Comparison of ENCODE assay signal across 20 mouse cellular contexts in genomic region chr16:82711161-82711560, GRCm38 (mm10).
DNase-seq lines count a peak whose midpoint lies in the region; ATAC-seq lines count a peak whose summit lies in the region.
"Had no signal": no experiment of that assay in that cellular context is flagged by ENCODE, and none has a peak within 500 bp of the region (broad histone marks: within the 10 kb centered on the region; RNA-seq: fewer than 3 reads in every experiment).

No protein-coding gene starts in this region.

- H3K4me2 ChIP-seq in embryonic facial prominence, embryonic 14.5 days (ENCODE audit: low read depth, low read length) = no peak overlapping the region
- H3K4me2 ChIP-seq: embryonic facial prominence, embryonic 15.5 days; hindbrain, embryonic 14.5 days; liver, embryonic 11.5 days had no signal

- no peaks in the 10 kb centered on the region for H3K36me3 ChIP-seq in embryonic facial prominence, embryonic 14.5 days (ENCODE audit: control insufficient read depth, insufficient read depth, low read length)
- H3K36me3 ChIP-seq in embryonic facial prominence, embryonic 10.5 days (replicated peaks) = no peaks in the 10 kb centered on the region
- H3K36me3 ChIP-seq: embryonic facial prominence, embryonic 15.5 days; heart, embryonic 10.5 days had no signal

- ATAC-seq in embryonic facial prominence, embryonic 14.5 days (ENCODE audit: low read depth) = no peak
- ATAC-seq: CD4-positive, CD25-positive, alpha-beta regulatory T cell, adult 4 months; intestine, embryonic 16.5 days; midbrain, embryonic 16.5 days; Patski had no signal

- peak; percentile 11 for DNase-seq in embryonic facial prominence, embryonic 14.5 days (ENCODE audit: low spot score)
- no peak for DNase-seq in embryonic facial prominence, embryonic 10.5 days (ENCODE audit: low spot score)
- DNase-seq in right cerebral cortex, adult 18-20 months = peak; percentile 1
- no peak for DNase-seq in right cerebral cortex, postnatal 36 days (ENCODE audit: low spot score in 2 of 2)
- DNase-seq in cerebellum, postnatal 10 days = peak; percentile 39 to 51
- DNase-seq in heart, postnatal 4 days = no peak
- DNase-seq in ovary, postnatal 10 days (ENCODE audit: low spot score) = no peak
- DNase-seq: adrenal gland, postnatal 14 days; gastrocnemius, adult 2 months; kidney, postnatal 36 days; lung, adult 18-20 months; thymus, postnatal 25 days had no signal

- H3K9me3 ChIP-seq in embryonic facial prominence, embryonic 14.5 days (ENCODE audit: control insufficient read depth, low read length) = no peaks in the 10 kb centered on the region
- H3K9me3 ChIP-seq in embryonic facial prominence, embryonic 10.5 days = no peaks in the 10 kb centered on the region
- H3K9me3 ChIP-seq: embryonic facial prominence, embryonic 15.5 days; heart, embryonic 10.5 days had no signal

- H3K4me3 ChIP-seq in embryonic facial prominence, embryonic 14.5 days (ENCODE audit: low read depth, low read length) = no peak overlapping the region
- H3K4me3 ChIP-seq in embryonic facial prominence, embryonic 10.5 days = no peak overlapping the region
- H3K4me3 ChIP-seq: embryonic facial prominence, embryonic 15.5 days; gastrocnemius, adult 2 months; heart, embryonic 10.5 days had no signal

- no peak overlapping the region for H3K27ac ChIP-seq in embryonic facial prominence, embryonic 14.5 days (replicated peaks; ENCODE audit: low read depth, low read length)
- H3K27ac ChIP-seq in embryonic facial prominence, embryonic 10.5 days (replicated peaks) = no peak overlapping the region
- H3K27ac ChIP-seq: embryonic facial prominence, embryonic 15.5 days; gastrocnemius, adult 2 months; heart, embryonic 10.5 days; hindbrain, embryonic 14.5 days had no signal

- no peak overlapping the region for H3K9ac ChIP-seq in embryonic facial prominence, embryonic 14.5 days (ENCODE audit: low read depth, low read length)
- H3K9ac ChIP-seq: embryonic facial prominence, embryonic 15.5 days; hindbrain, embryonic 14.5 days had no signal

- H3K4me1 ChIP-seq in embryonic facial prominence, embryonic 14.5 days (ENCODE audit: control insufficient read depth, insufficient read depth, low read length) = no peaks in the 10 kb centered on the region
- H3K4me1 ChIP-seq in embryonic facial prominence, embryonic 10.5 days = no peaks in the 10 kb centered on the region
- H3K4me1 ChIP-seq: embryonic facial prominence, embryonic 15.5 days; heart, embryonic 10.5 days had no signal

- H3K27me3 ChIP-seq in embryonic facial prominence, embryonic 14.5 days (replicated peaks; ENCODE audit: control insufficient read depth, insufficient read depth, low read length) = no peaks in the 10 kb centered on the region
- no peaks in the 10 kb centered on the region for H3K27me3 ChIP-seq in embryonic facial prominence, embryonic 10.5 days (replicated peaks; ENCODE audit: low read depth, poor library complexity, severe bottlenecking)
- H3K27me3 ChIP-seq: embryonic facial prominence, embryonic 15.5 days; Patski had no signal

Comparison
In these comparisons a context has a peak if more than half of its experiments do, and no peak if none do; other contexts are left out.
1. DNase-seq: peak in embryonic facial prominence, embryonic 14.5 days (single experiment), right cerebral cortex, adult 18-20 months (single experiment) and cerebellum, postnatal 10 days (2 of 2); none in embryonic facial prominence, embryonic 10.5 days (single experiment), right cerebral cortex, postnatal 36 days (0 of 2), heart, postnatal 4 days (single experiment) and ovary, postnatal 10 days (single experiment).